Mouse (Mus musculus) CD4-positive, CD25-positive, alpha-beta regulatory T cell, adult 2 months (primary cell): Measurements from ENCODE around the gene Tma7.
A peak's percentile ranks its signal among the peaks of the same experiment; 100 is the strongest.

Experiments used
- DNase-seq: peaks from one replicate; pipeline ENCODE4 v3.0.0-alpha.2; 2012; ENCODE audit warnings: low read depth, low spot score

Gene Tma7

GRCm38 (mm10) chr9:109082124-109082800 is at the start of gene Tma7, which contains the start of gene Ccdc51:
Gene Tma7 (minus strand): TSS chr9:109082587.
Gene Ccdc51 (plus strand): TSS chr9:109082493.
- peak; percentile 90 for DNase-seq

GRCm38 (mm10) chr9:109130076-109130475 is 47.7 kb upstream of the Tma7 start:
- DNase-seq: no peak

- peak; percentile 31 for DNase-seq
Observed at GRCm38 (mm10) chr9:109128211-109128610, 45.8 kb upstream of the Tma7 start.

- DNase-seq: no peak
Observed at GRCm38 (mm10) chr9:109127076-109127475, 44.7 kb upstream of the Tma7 start.

GRCm38 (mm10) chr9:109125481-109125880 is 43.1 kb upstream of the Tma7 start:
- no peak for DNase-seq

- no peak for DNase-seq
Observed at GRCm38 (mm10) chr9:109125043-109125442, 42.7 kb upstream of the Tma7 start.

- no peak for DNase-seq
Observed at GRCm38 (mm10) chr9:109124164-109124563, 41.8 kb upstream of the Tma7 start.

- no peak for DNase-seq
Observed at GRCm38 (mm10) chr9:109123266-109123665, 40.9 kb upstream of the Tma7 start.

GRCm38 (mm10) chr9:109122553-109123085 is 40.2 kb upstream of the Tma7 start:
- peak; percentile 83 for DNase-seq

- no peak for DNase-seq
Observed at GRCm38 (mm10) chr9:109120956-109121355, 38.6 kb upstream of the Tma7 start.

- DNase-seq: no peak
Observed at GRCm38 (mm10) chr9:109119571-109119970, 37.2 kb upstream of the Tma7 start.

GRCm38 (mm10) chr9:109118106-109118505 is 35.7 kb upstream of the Tma7 start:
- no peak for DNase-seq

GRCm38 (mm10) chr9:109116205-109116604 is 33.8 kb upstream of the Tma7 start:
- DNase-seq: no peak

- DNase-seq: no peak
Observed at GRCm38 (mm10) chr9:109114871-109115270, 32.5 kb upstream of the Tma7 start.

- DNase-seq: no peak
Observed at GRCm38 (mm10) chr9:109114276-109114675, 31.9 kb upstream of the Tma7 start.

- no peak for DNase-seq
Observed at GRCm38 (mm10) chr9:109113331-109113730, 30.9 kb upstream of the Tma7 start.

GRCm38 (mm10) chr9:109111591-109111990 is 29.2 kb upstream of the Tma7 start:
- no peak for DNase-seq

- no peak for DNase-seq
Observed at GRCm38 (mm10) chr9:109111101-109111500, 28.7 kb upstream of the Tma7 start.

- DNase-seq: no peak
Observed at GRCm38 (mm10) chr9:109110240-109110639, 27.9 kb upstream of the Tma7 start.

- no peak for DNase-seq
Observed at GRCm38 (mm10) chr9:109107341-109107740, 25.0 kb upstream of the Tma7 start.

- no peak for DNase-seq
Observed at GRCm38 (mm10) chr9:109105648-109106047, 23.3 kb upstream of the Tma7 start.

GRCm38 (mm10) chr9:109105011-109105410 is 22.6 kb upstream of the Tma7 start:
- DNase-seq: no peak

- DNase-seq: no peak
Observed at GRCm38 (mm10) chr9:109104083-109104482, 21.7 kb upstream of the Tma7 start.
